Mouse (Mus musculus) heart, adult 2 months (tissue): ENCODE results near the gene Homez. TPM values are rescaled to one million over a fixed set of nuclear protein-coding genes. Genes with fewer than 3 reads are reported as not detected.

ENCODE experiments used
- DNase-seq, 2 experiments: peaks; one replicate each; pipeline ENCODE4 v3.0.0; 2021
- H3K27ac ChIP-seq: fragments of 200-600 bp; 2 replicates; pipeline ENCODE4 v1.8.1; 2022
- H3K27me3 ChIP-seq: fragments of 200-500 bp; 2 replicates; pipeline ENCODE4 v1.6.1; 2012; ENCODE audit warnings: mild to moderate bottlenecking, low read length, inconsistent platforms, mixed read lengths; ENCODE audit not compliant: control insufficient read depth, insufficient read depth
- H3K36me3 ChIP-seq: fragments of 200-500 bp; 2 replicates; pipeline ENCODE4 v1.6.1; 2012; ENCODE audit warnings: low read length, inconsistent platforms; ENCODE audit not compliant: control insufficient read depth, insufficient read depth
- H3K4me1 ChIP-seq: fragments of 200-500 bp; 2 replicates; pipeline ENCODE4 v1.6.1; 2011; ENCODE audit warnings: low read length; ENCODE audit not compliant: control insufficient read depth, insufficient read depth
- H3K4me3 ChIP-seq: fragments of 200-600 bp; 2 replicates; pipeline ENCODE4 v1.8.1; 2022
- H3K79me2 ChIP-seq: fragments of 200-500 bp; replicated peaks from 2 replicates; pipeline ENCODE4 v1.6.1; 2012; ENCODE audit warnings: mild to moderate bottlenecking, inconsistent platforms, low read length, moderate library complexity, mixed read lengths; ENCODE audit not compliant: control insufficient read depth, insufficient read depth
- H3K9ac ChIP-seq: fragments of 200-500 bp; 2 replicates; pipeline ENCODE4 v1.6.1; 2012; ENCODE audit warnings: low read depth, mild to moderate bottlenecking, control low read depth, inconsistent platforms, low read length, mixed read lengths
- CTCF ChIP-seq: fragments of 200-600 bp; IDR thresholded peaks from 2 replicates; pipeline ENCODE4 v1.8.1; 2022; ENCODE audit warnings: antibody characterized with exemption, mild to moderate bottlenecking, moderate library complexity
- EP300 ChIP-seq: fragments of 200-500 bp; IDR thresholded peaks from 2 replicates; pipeline ENCODE4 v1.6.1; 2011; ENCODE audit warnings: low read depth, low read length, control low read depth; ENCODE audit not compliant: insufficient read depth
- POLR2A ChIP-seq: fragments of 200-500 bp; IDR thresholded peaks from 2 replicates; pipeline ENCODE4 v1.6.1; 2011; ENCODE audit warnings: mild to moderate bottlenecking, low read depth, low read length, control low read depth; ENCODE audit not compliant: insufficient read depth
- WGBS: fragments of 180-500 bp; shearing (Covaris S2); methylation state at CpG from one replicate; pipeline ENCODE4 v1.1.7; 2018; 5-methylcytosine and 5-hydroxymethylcytosine counted together
- intact Hi-C: fragments of 180-260 bp; cut with DNase I; formaldehyde crosslinking; loops from one replicate; pipeline ENCODE4 v1.15.1; 2025
- polyA plus RNA-seq: library from polyadenylated mRNA; depleted of rRNA; stranded (reverse); fragments of >200 nt; gene quantifications from 2 replicates; pipeline ENCODE4 v1.2.3, GENCODE M21; 2012
- total RNA-seq, 2 experiments: library from RNA; stranded (reverse); gene quantifications; 2 replicates each; pipeline ENCODE4 v1.2.3; 2021

The Homez gene
- total and polyA plus RNA-seq, 3 experiments, result 3.1 to 7.2 (median 4.1) TPM

GRCm38 (mm10) chr14:54855726-54856125 is 15.0 kb downstream of the Homez start:
- no peak for TF ChIP-seq EP300
- TF ChIP-seq CTCF, result no peak
- no peak for TF ChIP-seq POLR2A
- DNase-seq, result no peak
- 94% methylated on average over 3 of the region's 3 CpGs for WGBS

GRCm38 (mm10) chr14:54843461-54843860 is 27.3 kb downstream of the Homez start:
- DNase-seq, result no peak
- no peak overlapping the region for H3K9ac ChIP-seq
- H3K36me3 ChIP-seq, result no peaks in the 10 kb centered on the region
- peaks cover 2% of the 10 kb centered on the region; the same call in 1 of the 2 replicates for H3K4me1 ChIP-seq
- intact Hi-C loops, result loop anchor here (2.0 to 10.0 kb wide), 3 partner anchors 95 to 231 kb away; partner anchors contain the start of gene Ngdn
- H3K4me3 ChIP-seq, result no peak overlapping the region
- 1% methylated on average over 4 of the region's 4 CpGs for WGBS
- H3K27ac ChIP-seq, result no peak overlapping the region
- H3K79me2 ChIP-seq, result no peaks in the 10 kb centered on the region
- TF ChIP-seq POLR2A, result no peak
- peak; percentile 69 for TF ChIP-seq CTCF
- 0 out of 2 replicates have a peak, but pooled peaks have one; percentile 7 for TF ChIP-seq EP300
- no peaks in the 10 kb centered on the region for H3K27me3 ChIP-seq

More at GRCm38 (mm10) chr14:54855726-54856125, 15.0 kb downstream of the Homez start:
- H3K79me2 ChIP-seq, result no peaks in the 10 kb centered on the region
- no peaks in the 10 kb centered on the region for H3K4me1 ChIP-seq
- H3K27me3 ChIP-seq, result no peaks in the 10 kb centered on the region
- H3K9ac ChIP-seq, result no peak overlapping the region
- no peak overlapping the region for H3K4me3 ChIP-seq
- H3K27ac ChIP-seq, result no peak overlapping the region
- intact Hi-C loops, result no loop called here
- H3K36me3 ChIP-seq, result no peaks in the 10 kb centered on the region

DNA sequence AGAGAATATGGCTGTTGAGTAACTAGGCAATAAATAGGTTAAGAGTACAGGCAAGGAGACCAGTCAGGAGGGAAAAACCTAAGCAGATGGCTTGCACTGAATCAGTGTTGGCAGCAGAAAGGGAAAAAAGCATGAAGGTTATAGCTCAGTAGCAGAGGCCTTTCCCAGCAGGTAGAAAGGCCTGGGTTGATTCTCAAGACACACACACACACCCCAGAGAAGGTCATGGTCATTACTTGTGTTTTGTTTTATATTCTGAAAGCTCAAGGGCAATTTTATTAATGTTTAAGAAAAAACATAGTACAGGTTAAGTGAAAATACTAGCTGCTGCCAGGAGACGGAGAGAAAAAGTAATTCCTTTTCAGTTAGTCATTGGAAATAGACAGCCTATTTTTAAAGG is 47.0 kb downstream of the Homez start:
- 80% methylated on average over 1 of the region's 1 CpGs for WGBS
- H3K27ac ChIP-seq, result no peak overlapping the region
- TF ChIP-seq POLR2A (no peak), CTCF (no peak), EP300 (no peak)
- no peaks in the 10 kb centered on the region for H3K79me2 ChIP-seq
- no peak overlapping the region for H3K4me3 ChIP-seq
- no peaks in the 10 kb centered on the region for H3K4me1 ChIP-seq
- H3K36me3 ChIP-seq, result no peaks in the 10 kb centered on the region
- no peaks in the 10 kb centered on the region for H3K27me3 ChIP-seq
- DNase-seq, result no peak
- intact Hi-C loops, result no loop called here
- H3K9ac ChIP-seq, result no peak overlapping the region

DNA sequence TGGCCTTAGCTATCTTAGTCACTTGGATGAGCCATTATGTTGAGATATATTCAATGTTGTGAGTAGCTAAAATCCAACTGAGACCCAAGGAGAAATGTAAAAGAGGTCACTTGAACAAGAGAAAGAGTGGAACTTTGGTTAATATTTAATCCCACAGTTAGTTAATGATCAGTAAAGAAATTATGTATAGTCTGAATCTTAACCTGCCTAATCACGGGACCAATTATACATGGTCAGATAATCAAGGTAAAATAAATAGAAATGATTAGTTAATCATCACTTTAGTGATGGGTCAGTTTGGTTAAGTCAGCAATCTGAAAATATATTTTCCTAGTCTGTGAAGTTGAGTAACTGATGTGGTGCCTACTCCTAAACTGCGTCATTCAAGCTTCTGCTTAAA is 48.5 kb downstream of the Homez start:
- no peak overlapping the region for H3K4me3 ChIP-seq
- TF ChIP-seq POLR2A (no peak), CTCF (no peak), EP300 (no peak)
- H3K79me2 ChIP-seq, result no peaks in the 10 kb centered on the region
- no peaks in the 10 kb centered on the region for H3K27me3 ChIP-seq
- intact Hi-C loops, result no loop called here
- DNase-seq, result no peak
- no peak overlapping the region for H3K27ac ChIP-seq
- H3K36me3 ChIP-seq, result no peaks in the 10 kb centered on the region
- WGBS, result 80% methylated on average over 2 of the region's 2 CpGs
- H3K9ac ChIP-seq, result no peak overlapping the region
- no peaks in the 10 kb centered on the region for H3K4me1 ChIP-seq

- H3K4me1 ChIP-seq, result no peaks in the 10 kb centered on the region
- 50% methylated on average over 2 of the region's 2 CpGs for WGBS
- DNase-seq, result no peak
- H3K79me2 ChIP-seq, result no peaks in the 10 kb centered on the region
- H3K9ac ChIP-seq, result no peak overlapping the region
- no peak for TF ChIP-seq EP300
- TF ChIP-seq CTCF, result peak; percentile 67
- TF ChIP-seq POLR2A, result no peak
- H3K4me3 ChIP-seq, result no peak overlapping the region
- H3K27me3 ChIP-seq, result no peaks in the 10 kb centered on the region
- no peaks in the 10 kb centered on the region for H3K36me3 ChIP-seq
- intact Hi-C loops, result loop anchor here (2.0 kb wide), 1 partner anchor 103 kb away; no protein-coding TSS in a partner anchor
- H3K27ac ChIP-seq, result no peak overlapping the region
Measured at GRCm38 (mm10) chr14:54817791-54818190, 53.0 kb downstream of the Homez start.

DNA sequence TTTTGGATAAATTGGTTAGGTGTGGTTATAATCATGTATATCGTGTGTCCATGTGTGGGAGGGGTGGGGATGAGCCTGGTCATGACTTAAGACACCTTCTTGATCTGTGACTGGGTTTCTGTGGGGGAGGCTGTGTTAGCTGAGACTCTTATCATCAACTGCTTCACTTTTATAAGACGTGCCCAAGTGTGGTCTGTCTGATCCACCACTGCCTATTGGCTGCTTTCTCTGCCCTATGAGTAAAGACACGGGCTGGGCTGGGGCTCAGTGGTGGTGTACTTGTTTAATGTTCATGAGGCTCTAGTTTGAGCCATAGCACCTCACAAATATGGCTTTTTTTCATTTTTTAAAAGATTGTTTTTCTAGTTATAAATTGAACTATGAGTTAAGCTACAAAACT is 55.0 kb downstream of the Homez start:
- H3K79me2 ChIP-seq, result no peaks in the 10 kb centered on the region
- no peak overlapping the region for H3K27ac ChIP-seq
- WGBS, result 47% methylated on average over 3 of the region's 3 CpGs
- H3K4me1 ChIP-seq, result no peaks in the 10 kb centered on the region
- no peaks in the 10 kb centered on the region for H3K27me3 ChIP-seq
- DNase-seq, result no peak
- H3K9ac ChIP-seq, result no peak overlapping the region
- intact Hi-C loops, result loop anchor here (2.0 kb wide), 1 partner anchor 101 kb away; no protein-coding TSS in a partner anchor
- no peak overlapping the region for H3K4me3 ChIP-seq
- TF ChIP-seq EP300, result no peak
- TF ChIP-seq POLR2A, result no peak
- TF ChIP-seq CTCF, result no peak
- H3K36me3 ChIP-seq, result no peaks in the 10 kb centered on the region
